Mouse (Mus musculus): Measurements from ENCODE around the gene Ffar1.
"Not testable (repeated sequence)": the region's sequence is repeated elsewhere in the genome, so short reads cannot be mapped to it uniquely, and the experiment has no call there.

Gene Ffar1

DNA sequence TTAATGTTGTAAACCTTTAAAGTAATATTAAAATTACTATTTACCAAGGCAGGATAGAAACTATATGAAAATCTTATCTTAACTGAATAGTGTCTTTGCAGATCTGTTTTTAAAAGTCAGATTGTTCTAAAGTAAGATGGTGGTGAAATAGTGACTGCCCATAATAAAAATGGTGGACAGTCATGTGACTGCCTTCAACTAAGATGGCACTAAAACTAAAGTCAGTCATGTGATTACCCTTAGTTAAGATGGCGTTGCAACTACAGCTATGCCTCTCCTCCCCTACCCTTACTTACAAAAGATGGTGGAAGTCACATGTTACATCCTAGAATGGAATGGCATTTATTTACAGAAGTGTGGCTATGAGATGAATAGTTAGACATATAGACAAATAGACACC lies 9.9 kb downstream of the Ffar1 start:
- intact Hi-C loops (cut with DNase I): no loop called here

DNA sequence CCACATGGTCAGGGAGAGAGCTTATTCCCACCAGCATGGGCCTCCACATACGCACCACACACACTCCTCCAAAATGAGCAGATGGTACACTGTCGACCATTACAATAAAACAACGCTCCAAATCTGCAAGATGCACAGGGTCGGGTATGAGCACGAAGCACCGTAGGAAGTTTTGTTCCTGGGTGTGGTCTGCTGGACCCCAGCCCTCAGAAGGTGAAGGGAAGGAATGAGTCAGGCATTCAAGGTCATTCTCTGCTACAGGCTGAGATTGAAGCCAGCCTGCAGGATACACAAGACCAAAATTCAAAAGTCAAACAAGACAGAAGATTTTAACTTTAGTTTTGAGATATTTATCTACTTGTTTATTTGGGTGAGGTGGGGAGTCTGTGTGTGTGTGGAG lies 13.4 kb downstream of the Ffar1 start:
- intact Hi-C loops (cut with DNase I): no loop called here

DNA sequence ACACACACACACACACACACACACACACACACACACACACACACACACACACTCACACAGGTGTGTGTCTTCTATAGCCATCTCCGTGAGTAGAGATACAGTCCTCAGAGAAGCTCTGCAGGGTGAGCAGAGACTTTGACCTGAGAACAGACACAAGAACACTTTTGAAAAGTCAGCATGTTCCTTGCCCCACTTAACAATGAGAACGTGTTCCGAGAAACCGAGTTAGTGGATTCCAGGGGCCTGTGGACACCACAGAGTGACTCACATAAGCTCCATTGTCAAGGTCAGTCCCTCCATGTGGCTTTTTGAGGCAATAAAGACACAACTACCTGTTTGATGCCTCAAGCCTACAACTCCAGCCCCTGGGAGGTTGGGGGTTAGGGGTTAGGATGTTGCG lies 14.0 kb downstream of the Ffar1 start:
- intact Hi-C loops (cut with DNase I): no loop called here

DNA sequence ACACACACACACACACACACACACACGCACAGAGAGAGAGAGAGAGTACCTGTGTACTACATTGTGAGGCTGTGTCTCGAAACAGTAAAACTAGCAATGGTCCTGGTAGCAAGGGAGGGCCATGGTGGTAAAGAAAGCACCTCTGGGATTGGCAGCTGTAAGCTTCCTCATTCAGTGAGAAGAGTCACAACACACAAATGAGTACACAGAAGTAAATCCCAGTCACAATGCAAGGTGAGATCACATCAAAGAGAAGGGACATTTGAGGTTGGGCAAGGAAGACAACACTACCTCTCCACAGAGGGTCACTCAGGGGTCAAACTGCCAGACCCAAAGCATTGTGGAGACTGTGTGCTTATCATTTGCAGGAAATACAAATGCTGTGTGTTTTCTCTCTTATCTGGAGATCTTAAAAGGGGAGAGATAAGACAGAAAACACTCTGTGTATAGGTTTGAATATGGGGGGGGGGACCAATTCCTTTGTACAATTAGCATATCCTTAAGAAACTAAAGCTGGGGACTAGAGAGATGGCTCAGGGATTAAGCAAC lies 14.8 kb downstream of the Ffar1 start:
- intact Hi-C loops (cut with DNase I): no loop called here

DNA sequence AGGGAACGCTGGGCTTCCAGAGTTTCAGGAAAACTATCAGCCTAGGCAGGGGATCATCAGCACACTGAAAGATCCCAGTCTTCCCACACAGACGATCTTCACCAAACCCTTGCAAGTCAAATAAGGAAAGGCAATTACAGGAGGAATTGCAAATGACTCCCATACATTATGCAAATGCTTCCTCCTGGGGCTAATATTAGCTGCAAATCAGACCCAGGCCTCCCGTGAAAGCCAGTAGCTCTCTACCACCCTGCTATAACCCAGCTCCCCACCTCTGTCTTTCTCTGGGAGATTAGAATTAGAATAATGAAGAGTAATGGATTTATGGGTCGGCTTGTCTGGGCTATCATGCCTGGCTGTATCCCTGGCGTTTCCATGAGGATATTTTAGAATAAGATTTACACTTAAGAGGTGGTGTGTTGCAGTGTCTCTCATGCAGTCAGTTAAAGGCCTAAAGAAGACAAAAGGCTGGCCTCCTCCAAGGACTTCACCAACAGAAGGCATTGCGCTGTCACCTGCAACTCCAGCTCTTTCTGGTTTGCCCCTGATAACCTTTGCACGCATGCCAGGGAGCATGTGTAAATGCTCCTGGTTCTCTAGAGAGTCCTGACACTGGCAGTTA lies 16.6 kb downstream of the Ffar1 start:
- intact Hi-C loops (cut with DNase I): no loop called here

DNA sequence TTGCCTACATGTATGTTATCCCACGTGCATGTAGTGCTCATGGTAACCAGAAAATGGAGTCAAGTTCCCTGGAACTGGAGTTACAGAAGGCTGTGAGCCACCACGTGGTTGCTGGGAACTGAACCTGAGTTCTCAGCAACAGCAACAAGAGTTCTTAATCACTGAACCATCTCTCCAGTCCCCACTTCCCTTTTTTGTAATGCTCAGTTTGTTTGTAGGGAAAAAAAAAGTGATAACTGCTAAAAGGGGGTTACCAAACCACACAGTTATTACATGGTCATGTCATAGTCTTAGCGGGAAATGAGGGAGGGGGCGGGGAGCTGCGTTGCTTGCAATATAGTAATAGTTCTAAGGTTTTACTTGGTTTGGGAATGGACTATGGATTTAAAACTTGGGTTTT lies 19.3 kb downstream of the Ffar1 start:
- intact Hi-C loops (cut with DNase I): no loop called here

DNA sequence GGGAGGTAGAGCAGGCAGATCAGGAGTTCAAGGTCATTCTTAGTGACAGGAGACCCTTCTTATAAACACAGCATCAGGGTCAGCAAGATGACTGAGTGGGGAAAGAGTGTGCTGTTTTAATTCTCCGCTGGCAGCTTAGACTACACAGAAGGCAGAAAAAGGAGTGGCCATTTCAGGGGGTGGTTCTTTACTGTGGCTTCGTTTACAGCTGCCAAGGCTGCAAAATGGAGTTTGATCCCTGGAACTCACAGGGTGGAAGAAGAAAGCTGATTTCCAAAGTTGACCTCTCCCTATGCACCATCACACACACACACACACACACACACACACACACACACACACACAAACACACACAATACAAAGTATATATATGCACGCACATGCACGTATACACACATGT lies 20.0 kb downstream of the Ffar1 start:
- intact Hi-C loops (cut with DNase I): no loop called here

DNA sequence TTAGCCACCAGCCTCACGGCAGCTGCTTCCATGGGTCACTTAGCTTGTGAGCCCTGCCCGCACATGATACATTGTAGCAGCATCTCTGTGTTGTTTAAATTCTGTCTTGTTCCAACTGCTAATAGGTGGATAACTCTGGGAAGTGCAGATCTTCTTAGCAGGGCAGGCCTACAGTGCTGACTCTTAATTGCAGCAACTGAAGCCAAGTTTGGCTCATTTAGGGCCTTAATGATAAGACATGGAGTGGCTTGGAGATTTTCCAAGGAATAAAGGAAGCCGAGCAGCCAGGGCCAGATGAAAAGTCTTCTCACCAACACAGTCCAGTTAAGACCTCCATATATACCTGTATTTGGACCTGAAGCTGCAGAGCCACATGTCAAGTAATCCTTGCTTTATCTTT lies 21.1 kb downstream of the Ffar1 start:
- intact Hi-C loops (cut with DNase I): no loop called here

DNA sequence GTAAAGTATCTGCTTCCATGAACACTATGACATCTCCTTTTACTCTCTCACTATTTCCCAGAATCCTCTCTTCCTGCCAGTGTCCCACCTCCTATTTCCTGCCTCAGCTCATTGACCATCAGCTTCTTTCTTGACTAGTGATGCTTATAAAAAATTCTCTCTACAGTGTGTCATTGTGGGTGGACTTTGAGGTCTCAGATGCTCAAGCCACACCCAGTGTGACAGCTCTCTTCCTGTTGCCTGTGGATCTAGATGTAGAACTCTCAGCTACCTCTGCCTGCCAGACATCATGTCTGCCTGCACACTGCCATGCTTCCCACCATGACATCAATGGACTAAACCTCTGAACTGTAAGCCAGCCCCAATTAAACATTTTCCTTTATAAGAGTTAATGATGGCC lies 24.1 kb downstream of the Ffar1 start:
- intact Hi-C loops (cut with DNase I): no loop called here

DNA sequence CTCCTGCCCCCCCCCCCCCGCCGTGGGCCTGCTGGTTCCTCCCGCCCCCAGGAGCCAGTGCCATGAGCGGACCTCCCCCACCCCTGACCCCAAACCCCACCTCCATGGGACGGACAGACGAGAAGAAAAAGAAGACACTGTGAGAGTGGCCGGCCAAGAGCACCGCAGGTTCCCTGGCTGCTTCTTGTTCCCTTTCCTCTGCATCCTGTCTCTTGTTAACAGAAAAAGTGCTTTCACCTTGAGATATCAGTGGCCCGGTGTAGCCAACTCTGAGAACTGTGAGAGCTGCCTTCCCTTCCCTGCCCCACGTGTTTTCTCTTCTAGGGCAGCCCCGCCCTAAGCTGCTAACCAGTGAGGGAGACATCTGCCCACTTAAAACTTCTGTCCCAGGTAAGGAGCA lies 28.7 kb downstream of the Ffar1 start:
- intact Hi-C loops (cut with DNase I): not testable (repeated sequence)

DNA sequence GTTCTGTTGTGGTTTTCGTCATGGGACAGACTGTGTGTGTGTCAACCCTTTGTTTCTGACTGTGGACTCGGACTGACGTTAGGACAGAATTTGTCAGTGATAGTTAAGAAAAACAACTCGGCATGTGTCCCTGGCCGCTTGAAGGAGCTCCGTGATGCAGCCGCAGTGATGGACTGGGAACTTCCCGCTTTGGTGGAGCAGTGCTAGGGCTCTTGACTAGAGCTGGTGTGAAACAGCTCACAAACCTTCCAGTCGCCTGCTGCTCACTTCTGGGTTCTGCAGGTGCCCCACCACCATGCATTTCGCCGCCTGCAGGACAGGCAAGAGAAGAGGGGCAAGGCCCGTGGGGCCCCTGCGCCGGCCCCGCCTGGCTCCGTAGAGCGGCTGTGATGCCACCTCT lies 29.1 kb downstream of the Ffar1 start:
- intact Hi-C loops (cut with DNase I): no loop called here

DNA sequence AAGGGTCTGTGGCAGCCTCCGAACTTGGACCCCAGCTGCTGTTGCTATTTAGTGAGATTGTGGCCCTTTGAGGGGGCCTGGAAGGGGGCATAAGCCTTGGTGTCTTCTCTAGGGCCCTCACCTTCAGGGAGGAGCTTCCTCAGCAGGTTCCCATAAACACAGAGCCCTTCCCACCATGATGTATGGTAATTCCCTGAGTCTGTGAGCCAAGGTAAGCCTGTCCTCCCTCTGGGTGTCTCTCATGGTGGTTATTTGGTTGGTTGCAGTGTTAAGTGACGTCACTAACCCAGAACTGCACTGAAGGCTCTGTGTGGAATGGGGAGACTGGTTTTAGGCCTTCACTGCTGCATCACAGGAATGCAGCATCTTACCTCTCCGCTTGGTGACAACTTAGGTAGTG lies 31.9 kb downstream of the Ffar1 start:
- intact Hi-C loops (cut with DNase I): no loop called here

DNA sequence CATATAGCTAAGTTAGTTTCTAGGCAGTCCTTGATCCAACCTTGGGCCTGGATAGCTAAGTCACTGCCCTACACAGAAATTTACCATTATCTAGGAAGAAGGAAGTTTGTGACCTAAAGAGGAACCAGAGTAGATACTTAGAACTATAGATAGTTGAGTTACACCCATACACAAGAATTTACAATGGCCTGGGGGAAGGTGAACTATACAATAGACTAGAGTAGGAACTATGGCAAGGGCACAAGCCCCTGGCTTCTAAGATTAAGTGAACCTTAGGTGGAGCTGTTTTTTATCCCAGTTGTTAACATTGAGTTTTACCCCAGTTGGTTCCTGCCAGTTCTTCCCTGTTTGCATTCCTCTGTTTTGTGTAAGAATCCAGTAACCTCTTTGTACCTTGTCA lies 32.5 kb downstream of the Ffar1 start:
- intact Hi-C loops (cut with DNase I): not testable (repeated sequence)

DNA sequence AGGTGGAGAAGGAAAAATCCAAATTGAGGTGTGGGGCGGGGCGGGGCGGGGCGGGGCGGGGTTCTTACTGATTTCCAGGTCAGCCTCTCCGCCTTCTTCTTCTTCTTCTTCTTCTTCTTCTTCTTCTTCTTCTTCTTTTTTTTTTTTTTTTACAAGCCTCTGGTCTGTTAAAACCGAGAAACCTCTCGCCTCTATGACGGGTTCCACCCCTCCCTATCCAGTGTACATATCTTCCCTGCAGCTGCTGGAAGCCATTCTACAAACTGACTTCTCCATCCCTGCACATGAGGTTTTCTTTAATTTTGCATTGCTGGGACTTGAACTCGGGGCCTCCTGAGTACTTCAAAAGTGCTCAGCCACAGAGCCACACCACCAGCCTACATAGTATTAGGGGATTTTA lies 34.7 kb downstream of the Ffar1 start:
- intact Hi-C loops (cut with DNase I): no loop called here

DNA sequence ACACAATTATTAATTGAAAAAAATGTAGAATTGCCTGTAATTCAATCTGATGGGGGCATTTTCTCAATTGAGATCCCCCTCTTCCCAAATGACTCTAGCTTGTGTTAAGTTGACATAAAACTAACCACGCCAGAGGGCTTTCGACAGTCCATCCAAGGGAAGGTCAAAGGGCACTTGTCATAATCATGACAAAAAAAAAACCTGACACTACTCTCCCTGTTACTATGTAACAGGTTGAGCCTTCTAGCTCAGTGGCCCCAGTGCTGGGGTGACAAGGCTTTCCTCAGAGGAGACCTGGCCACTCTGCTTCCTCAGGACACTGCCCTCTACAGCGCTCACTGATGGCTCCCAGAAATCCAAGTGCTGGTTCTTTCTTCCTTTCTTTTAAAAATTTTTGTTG lies 37.1 kb downstream of the Ffar1 start:
- intact Hi-C loops (cut with DNase I): no loop called here

DNA sequence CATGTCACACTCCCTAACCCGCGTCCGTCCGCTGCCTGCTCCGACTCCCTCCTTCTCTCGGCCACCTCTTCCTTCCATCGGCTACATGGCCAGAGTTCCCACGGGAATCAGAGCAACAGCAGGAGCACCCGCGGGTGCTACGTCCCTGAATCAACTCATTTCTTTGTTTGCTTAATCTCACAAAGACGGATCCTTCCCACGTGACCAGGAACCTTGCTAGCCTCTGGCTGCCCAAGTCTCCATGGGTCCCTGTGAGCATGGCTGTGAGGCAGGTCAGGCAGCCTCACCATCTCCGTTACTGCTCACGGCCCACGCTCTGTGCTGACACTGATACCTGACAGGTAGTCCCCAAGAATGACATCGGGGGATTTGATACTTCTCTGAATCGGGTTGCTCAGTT lies 37.7 kb downstream of the Ffar1 start, which contains the start of gene Ffar2:
Gene Ffar2, minus strand, starts transcription at position 101 of the 400 bp plus-strand sequence.
- intact Hi-C loops (cut with DNase I): no loop called here

DNA sequence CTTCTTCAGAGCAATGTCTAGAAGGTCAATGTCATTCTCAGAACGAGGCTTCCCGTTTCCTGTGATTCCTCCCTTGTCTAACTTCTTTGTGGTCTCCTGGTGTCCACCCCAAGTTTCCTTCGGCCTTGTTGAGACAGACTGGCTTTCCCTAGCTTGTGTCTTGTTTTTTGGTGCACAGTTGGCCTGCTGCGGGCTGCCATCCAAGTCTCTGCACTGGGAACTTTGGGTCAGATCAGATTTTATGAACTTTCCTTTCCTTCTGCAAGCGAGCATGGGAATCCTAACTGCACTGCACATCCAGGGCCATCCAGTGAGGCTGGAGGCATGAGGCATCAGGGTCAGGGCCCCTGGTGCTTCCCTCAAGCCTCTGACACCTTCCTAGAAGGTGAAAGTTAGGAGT lies 39.8 kb downstream of the Ffar1 start:
- intact Hi-C loops (cut with DNase I): no loop called here

DNA sequence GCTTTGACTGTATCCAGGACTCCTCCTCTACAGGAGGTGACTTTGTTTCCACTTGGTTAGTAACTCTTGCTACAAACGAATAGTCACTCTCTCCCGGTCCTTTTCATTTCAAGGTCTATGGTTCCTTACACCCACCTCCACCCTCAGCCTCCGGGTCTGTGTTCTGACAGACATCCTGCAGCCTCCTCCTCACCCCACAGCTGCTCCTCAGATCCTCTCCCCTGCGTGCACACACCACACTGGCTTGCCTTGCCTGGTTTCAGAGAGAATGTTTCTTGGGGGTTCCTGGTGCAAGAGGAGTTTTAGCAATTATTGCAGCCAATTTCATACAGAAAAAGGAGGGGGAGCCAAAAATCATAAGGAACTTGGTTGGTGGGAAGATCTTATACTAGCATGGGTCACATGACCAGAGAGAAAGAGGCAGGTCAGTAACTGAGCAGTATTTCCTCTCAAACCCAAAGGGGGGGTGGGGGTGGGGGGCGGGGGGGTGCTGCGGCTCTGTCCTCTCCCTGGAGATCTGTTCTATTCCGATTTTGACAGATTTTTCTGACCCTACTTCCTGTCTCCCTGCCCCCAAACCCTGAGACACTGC lies 40.4 kb downstream of the Ffar1 start:
- intact Hi-C loops (cut with DNase I): no loop called here

DNA sequence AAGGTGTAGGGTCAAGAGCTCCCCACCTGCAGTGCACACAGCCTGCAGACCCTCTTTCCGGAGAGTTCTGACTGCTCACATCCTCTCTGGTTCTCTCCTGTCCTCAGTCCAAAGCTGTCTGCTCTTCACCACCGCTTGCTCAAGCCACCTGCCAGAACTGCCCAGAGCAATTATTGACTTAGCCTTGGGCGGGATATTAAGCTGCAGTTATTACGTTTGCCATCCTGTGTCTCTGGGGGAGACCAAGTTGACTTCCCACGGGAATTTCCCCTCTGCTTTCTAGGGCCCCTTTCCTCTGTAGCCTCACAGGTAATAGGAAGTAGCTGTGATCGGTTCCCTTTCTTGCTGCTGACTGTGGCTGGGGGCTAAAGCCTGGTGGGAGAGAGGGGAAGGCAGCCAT lies 41.2 kb downstream of the Ffar1 start:
- intact Hi-C loops (cut with DNase I): no loop called here

DNA sequence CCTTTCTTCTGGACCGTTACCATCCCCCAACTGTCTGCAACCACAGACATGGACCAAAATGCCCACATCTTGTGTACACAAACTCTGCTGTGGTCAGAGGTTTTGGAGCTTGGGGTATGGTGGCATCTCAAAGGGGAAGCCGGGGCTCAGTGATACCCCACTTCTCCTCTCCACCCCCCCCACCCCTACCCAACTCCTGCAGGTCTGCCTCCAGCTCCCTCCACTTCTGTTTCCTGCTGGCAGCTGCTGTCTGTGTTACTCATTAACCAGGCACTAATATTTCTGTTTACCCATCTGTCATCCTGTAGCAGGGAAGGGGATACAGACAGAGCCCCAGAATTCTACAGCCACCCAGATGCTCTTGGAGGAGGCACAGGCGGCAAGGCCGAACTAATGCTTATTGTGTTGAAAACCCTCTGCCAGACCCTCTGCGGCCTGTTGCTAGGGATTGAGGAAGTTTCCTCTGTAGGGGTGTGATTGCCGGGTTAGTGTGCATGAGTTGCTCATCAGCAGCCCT lies 49.0 kb downstream of the Ffar1 start:
- intact Hi-C loops (cut with DNase I): no loop called here

DNA sequence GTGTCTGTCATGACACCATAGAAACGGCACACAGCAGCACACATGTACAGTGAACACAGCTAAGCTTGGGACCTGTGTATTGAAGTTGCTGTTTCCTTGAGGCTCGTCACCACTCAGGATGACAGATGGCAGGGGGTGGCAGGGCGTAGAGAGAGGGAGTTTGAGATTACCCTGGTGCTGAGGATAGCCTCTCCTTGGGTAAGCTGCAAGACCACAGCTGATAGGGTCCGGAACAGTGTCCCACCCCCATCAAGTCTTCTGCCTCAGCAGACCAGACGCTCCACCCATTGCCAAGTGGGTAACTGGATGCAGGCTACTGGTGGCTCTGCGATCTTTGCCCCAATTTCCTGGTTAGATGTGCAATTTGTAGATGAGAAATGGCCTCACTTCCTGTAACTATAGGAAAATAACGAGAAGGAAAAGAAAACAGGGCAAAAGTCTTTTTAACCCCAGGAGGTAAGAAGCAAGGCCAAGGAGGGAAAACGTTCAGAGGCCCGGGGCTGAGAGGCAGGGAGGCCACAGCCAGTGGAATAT lies 49.5 kb downstream of the Ffar1 start:
- intact Hi-C loops (cut with DNase I): no loop called here

DNA sequence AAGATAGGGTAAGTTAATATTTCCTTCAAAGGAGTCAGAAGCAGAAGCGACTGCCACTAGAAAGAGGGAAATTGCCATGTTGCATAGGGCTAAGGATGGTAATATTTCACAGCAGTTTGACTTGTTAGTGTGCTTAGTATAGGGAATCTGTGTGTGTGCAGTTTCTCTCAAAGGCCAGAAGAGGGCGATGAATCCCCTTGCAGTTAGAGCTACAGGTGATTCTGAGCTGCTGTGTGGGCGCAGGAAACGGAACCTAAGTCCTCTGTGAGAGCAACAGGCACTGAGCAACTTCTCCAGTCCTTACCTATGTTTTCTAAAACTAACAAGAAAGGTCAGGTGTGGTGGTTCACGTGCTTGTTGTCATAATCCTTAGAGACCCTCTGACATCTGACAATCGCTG lies 51.0 kb downstream of the Ffar1 start:
- intact Hi-C loops (cut with DNase I): no loop called here

Data from adrenal gland (tissue).